Mouse (Mus musculus): ENCODE measurements around the gene L2hgdh.

Gene L2hgdh

DNA sequence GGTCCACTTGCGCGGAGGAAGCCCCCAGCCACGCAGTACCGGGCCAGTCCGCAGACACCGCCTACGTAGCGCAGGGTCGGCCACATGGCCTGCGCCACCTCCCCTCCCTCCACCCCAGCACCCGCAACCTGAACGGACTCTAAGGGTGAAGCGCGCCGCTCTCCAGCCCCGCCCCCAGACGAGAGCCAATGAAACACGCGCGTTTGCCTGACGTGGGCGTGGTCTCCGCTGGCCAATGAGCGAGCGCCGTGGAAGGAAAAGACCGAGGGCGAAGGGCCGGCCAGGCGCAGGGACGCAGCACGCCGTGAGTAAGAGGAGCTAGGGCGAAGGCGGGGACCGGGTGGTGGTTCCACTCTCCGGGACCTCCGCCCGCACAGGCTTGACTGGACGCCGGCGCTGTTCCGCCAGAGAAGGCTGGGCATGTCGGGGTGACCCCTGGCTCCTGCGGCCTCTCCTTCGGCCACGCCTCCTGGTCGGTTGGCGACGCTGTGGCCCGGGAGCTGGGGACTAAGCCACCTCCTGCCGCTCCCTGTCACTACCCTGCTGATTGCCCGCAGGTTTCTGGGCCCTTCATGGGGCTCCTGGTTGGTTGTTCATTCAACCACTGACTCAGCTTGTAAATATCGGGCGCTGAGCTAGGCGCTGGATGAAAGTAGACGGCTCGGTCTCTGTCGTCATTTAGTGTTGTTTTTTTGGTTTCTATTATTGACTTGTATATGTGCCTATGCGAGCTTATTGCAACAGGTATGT, at the start of gene L2hgdh, which contains the start of gene Atp5s:
TSS of gene L2hgdh (minus strand) at position 163 of the 750 bp plus-strand sequence.
TSS of gene Atp5s (plus strand) at position 240 of the 750 bp plus-strand sequence.
- peak; percentile 97 for DNase-seq

GRCm38 (mm10) chr12:69768841-69769240, 44.2 kb upstream of the L2hgdh start:
- DNase-seq = no peak

DNA sequence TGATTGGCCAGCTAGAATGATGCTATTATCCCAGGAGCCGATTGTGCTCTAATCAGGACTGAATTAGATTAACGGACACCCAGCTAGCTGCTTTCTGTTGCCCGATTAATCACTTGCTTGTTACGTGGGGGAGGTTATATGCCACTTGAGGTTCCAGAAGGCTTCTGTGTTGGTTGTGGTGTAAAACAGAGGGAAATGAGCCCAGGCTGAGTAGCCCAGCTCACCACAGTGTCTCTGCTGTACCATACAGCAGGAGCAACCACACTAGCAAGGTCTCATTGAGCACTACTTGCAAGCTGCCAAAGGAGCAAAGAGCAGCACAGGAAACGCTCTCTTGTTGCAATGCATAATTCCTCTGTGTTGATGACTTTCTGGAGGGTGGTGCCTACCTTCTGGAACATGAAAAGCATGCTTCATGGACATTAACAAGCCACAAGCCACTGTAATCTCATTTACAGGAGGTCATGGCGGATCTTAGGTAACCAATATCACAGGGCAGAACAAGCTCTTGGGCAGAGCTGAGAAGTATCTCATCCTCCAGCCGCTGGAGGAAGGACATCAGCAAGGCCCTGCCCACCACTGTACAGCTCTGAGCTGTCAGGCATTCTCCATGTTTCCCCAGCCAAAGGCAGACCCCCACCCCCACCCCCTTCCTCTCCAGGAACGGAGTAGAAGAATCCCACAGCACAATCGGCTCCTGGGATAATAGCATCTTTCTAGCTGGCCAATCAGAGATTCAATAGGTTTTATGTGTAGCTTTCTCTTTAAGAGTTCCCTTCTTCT, 43.0 kb upstream of the L2hgdh start:
- no peak for DNase-seq

- DNase-seq = no peak
These were observed 41.7 kb upstream of the L2hgdh start for GRCm38 (mm10) chr12:69766185-69766904.

DNA sequence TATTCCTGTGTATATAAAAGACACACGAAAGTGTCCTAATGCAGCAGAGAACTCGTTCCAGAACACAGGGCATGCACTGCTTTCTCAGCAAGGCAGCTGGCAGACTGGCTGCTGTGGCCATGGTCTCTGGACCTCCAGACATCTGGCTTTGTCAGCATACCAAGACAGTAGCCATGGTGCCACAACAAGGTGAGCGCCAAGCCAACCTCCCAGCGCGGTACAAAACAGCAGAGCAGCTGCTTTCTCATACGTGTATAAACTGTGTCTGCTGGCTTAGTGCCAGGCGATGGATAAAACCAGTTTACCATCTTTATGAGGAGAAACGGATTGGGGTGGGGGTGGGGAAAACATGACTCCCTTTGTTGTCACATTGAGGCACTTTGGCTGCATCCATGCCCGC, 40.9 kb upstream of the L2hgdh start:
- no peak for DNase-seq

DNA sequence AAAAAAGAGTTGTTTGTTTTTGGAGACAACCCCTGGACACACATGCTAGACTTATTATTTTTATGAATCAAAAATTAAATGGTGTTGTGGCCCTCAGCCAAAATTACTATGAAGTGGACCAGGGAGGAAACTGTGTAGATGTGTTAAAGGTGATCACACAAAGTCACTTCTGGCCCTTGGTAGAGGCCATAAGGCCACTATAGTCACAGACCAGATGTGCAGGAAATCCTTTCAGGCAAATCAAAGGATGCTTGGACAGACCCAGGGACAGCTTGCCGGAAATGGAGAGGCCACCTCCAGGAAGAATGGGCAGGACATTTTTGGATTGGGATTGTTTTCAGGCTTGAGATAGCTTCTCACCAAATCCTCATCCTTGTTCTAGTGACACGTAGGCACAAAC, 36.9 kb upstream of the L2hgdh start:
- no peak for DNase-seq

DNA sequence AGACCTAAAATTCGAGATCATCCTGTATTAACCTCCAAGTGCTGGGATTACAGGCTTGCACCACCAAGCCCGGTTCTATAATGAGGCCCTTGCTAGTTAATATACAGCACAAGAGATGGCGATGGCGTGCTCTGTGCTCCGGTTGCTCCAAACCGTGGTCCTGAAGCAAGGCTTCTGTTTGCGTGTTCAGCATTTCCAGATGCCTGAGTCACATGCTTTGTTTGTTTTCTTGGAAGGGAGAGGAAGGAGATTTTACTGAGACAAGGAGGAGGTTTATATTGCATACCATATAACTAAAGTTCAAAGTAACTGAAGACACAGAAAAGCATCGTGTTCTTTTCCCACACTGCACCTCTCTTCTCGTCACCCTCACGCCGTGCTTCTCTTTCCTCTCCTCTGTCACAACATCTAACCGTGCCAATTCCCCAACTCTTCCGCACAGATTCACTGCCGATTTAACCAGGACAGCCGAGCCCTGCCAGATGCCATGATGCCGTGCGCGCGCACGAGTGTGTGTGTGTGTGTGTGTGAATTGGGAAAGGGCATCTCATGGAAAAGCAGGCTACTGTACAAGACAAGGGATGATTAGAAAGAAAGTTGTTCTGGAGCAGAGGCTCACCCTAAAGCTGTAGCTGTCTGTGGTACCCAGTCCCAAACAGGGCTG, 36.2 kb upstream of the L2hgdh start:
- DNase-seq = no peak

DNA sequence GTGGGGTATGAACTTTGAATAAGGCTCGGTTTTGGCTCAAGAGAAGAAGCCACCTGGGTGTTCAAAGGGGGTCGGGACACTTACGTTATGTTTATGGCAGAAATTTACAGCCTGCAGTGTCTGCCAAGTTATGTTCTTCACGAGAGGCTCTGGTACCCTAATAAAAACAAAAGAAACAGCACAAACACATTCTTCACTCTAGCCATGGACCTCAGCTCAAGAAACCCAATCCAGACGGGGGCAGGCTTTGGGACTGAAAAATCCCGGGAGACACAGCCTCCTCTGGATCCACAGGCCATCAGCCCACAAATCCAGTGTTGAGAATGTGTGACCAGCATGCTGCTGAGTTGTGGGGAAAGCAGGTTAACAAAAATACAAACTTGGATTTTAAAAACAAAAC, 35.3 kb upstream of the L2hgdh start:
- DNase-seq = no peak

- DNase-seq = no peak
These were observed 34.7 kb upstream of the L2hgdh start for GRCm38 (mm10) chr12:69759267-69759885.

GRCm38 (mm10) chr12:69758221-69759185, 33.8 kb upstream of the L2hgdh start:
- no peak for DNase-seq

- DNase-seq = peak; percentile 67
These were observed 32.9 kb upstream of the L2hgdh start for GRCm38 (mm10) chr12:69757418-69758141.

DNA sequence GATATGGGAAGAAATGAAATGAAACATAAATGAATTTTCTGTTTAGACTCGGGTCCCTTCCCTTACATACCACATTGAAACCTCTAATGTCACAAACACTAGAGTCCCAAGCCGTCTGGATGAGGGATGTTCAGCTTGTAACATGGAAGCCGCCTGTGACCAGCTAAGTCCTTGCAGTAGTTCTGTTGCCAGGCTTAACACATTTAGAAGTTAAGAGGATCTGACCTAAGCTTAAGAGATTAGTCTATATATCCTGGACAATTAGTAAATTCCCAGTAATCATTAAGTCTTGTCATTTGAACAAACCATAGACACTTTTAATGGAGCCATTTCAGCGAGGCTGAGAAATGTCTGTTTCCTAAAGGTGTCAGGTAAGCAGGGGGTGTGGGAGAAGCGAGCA, 31.3 kb upstream of the L2hgdh start:
- DNase-seq = no peak

GRCm38 (mm10) chr12:69753936-69754335, 29.3 kb upstream of the L2hgdh start:
- no peak for DNase-seq

DNA sequence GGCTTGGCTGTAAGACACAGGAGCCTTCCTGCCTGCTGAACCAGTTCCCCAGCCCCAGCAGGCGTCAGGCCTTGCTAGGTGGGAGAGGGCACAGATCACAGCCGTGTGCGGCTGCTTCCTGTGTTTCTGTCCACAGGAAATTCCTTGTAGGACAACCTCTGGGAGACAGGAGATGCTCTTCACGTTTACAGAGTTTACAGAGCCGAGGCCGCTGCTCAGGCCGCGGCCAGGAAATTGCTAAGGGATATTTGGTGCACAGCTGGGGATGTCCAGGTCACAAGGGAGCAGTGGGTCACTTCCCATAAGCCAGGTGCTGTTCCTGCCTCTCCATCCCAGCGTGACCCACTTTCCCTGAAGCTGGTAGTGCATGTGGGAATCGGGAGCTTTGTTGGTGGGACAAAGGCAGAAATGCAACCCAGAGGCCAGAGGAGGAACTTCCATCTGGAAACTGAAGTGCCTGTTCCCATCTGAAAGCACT, 27.2 kb upstream of the L2hgdh start:
- no peak for DNase-seq

DNA sequence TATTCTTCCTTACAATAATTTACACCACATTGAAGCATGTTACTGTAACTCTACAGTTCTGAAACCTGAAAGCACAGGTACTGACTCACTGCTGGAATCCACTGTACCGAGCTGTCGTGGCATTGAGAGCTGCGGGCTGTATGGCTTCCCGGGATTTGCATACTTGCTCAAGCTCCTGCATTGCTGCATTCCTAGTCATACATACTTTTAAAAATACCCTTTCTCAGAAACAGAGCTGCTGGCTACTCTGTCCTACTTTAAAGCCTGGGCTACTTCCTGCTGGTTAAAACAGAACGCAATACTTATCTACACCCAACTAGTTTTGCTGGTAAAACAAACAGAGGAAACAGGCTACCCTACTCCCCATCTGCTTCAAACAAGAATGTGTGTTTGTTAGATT, 19.5 kb upstream of the L2hgdh start:
- DNase-seq = peak; percentile 21

- DNase-seq = no peak
These were observed 17.3 kb upstream of the L2hgdh start for GRCm38 (mm10) chr12:69741965-69742364.

- DNase-seq = no peak
These were observed 9.2 kb upstream of the L2hgdh start for GRCm38 (mm10) chr12:69733923-69734322.

DNA sequence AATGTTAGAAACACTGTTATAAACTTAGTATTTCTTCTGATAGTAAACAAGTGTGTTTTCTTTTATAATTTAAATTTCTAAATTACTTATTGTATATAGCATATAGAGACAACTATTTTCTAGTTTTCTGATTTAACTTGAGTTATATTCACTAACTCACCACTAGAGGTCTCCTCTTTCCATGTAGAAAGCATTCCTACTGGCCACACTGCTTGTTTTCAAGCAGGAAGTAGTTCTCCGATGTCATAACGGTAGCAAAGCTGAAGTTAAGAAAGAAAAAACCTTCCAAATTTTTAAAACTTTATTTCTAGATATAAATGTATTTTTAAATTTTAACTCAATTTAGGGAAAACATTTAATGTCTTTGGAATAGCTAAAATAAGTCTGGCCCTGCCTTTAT, 8.8 kb upstream of the L2hgdh start:
- DNase-seq = no peak

GRCm38 (mm10) chr12:69732221-69732620, 7.5 kb upstream of the L2hgdh start:
- DNase-seq = no peak

DNA sequence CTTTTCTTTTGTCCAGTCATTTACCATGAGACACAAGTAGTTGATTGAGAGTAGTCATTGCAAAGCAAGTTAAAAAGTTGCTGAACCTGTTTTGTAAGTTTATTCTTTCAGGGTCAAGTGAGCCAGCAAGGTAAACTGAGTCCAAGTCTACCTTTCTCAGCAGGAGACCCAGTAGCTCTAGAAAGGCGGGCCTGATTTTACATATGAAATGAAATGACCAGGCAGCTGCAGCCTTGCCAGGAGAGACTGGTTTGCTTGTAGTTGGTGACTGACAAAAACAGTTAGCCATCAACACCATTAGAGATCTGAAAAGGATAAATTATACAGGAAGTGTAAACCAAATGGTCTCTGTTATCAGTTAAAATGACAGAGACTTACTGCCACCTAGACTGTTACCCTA, 5.6 kb upstream of the L2hgdh start:
- DNase-seq = no peak
